Mouse (Mus musculus): ENCODE data around the gene Cep63.
A peak's percentile ranks its signal among the peaks of the same experiment; 100 is the strongest.

Cep63 gene

DNA sequence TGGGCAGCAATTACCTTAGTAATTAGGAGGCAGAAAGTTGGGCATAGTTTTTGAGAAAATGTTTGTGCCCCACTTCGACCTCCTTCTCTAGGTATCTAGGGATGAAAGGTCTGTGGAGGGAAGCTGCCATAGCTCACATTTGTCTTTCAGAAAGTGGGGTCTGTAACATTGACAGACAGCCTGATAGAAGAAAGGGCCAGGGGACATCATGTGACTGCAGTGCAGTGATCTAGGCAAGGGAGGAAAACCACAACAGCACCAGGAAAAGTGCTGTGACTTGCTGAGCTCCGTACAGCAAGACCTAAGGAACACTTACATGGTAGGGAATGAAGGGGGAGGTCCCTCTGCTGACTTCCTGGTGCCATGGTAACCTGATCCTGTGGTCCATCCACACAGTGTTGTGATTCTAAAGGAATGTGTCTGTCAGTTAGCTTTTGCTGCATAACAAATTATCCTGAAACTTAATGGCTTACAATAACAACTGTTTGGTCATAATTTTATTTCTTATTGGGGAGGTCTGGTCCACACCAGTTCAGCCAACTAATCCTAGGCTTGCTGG, 5.3 kb upstream of the Cep63 start:
- DNase-seq: no peak

GRCm38 (mm10) chr9:102629052-102629451, 2.7 kb upstream of the Cep63 start:
- DNase-seq: no peak

GRCm38 (mm10) chr9:102627442-102627841, 1.1 kb upstream of the Cep63 start:
- no peak for DNase-seq

DNA sequence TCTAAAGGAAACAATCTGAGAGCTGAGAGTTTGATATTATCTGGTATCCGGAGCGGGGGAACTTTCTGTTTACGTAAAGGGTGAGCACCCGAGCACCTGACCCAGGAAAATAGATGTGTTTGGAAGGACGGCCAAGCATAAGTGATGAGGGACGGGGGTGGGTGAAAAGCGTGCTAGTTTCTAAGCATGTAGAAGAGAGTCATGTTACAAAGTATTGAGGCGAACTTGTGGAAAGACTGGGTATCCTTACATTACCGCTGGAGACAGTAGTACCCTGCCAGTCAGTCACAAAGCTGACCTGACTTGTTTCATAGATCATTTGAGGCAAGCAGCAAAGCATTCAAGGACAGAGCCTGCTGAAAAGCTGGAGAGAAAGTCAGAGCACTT, 498 bp upstream of the Cep63 start:
- DNase-seq: no peak

- DNase-seq: no peak
Observed at GRCm38 (mm10) chr9:102625401-102625982, 842 bp downstream of the Cep63 start.

- no peak for DNase-seq
Observed at GRCm38 (mm10) chr9:102623581-102623980, 2.8 kb downstream of the Cep63 start.

- DNase-seq: no peak
Observed at GRCm38 (mm10) chr9:102622876-102623275, 3.5 kb downstream of the Cep63 start.

GRCm38 (mm10) chr9:102622192-102622857, 4.0 kb downstream of the Cep63 start:
- DNase-seq: no peak

DNA sequence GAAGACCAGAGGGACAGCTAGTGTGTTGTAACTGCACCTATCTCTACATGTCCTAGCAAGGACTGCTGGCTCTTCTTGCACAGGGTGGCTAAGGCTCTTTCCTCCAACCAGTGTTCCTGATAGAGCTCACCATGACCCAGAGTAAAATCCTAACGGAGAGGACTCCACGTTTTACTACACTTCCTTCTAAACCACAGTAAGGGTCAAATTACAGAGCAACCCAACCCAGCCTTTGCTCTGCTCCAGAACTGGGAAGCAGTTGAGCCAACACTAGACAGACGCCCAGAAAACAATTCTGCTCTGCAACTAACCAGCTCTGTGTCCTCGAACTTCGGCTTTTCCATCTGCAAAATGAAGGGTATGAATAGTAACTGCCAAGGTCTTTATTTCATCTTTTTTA, 4.9 kb downstream of the Cep63 start:
- DNase-seq: no peak

GRCm38 (mm10) chr9:102616267-102616666, 10.1 kb downstream of the Cep63 start:
- no peak for DNase-seq

- no peak for DNase-seq
Observed at GRCm38 (mm10) chr9:102615071-102615470, 11.3 kb downstream of the Cep63 start.

- DNase-seq: no peak
Observed at GRCm38 (mm10) chr9:102609221-102609620, 17.1 kb downstream of the Cep63 start.

DNA sequence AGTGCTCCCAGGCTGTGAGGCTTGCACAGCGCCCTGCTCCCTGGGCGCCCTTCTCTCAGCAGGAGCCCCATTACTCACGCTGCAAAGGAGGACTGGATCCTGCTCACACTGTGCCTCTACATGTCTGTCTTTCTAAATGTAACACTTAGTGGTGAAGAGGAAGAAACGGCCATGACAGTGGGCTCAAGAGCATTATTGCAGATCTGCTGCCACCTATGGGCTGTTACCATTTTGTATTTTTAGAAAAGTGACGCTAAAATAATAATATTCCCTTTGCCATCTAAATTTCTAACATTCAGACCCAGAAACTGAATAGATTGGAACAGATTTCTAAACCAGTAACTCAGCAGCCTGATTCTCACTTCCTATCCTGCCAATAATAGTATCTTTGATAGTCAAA, 18.9 kb downstream of the Cep63 start:
- DNase-seq: no peak

DNA sequence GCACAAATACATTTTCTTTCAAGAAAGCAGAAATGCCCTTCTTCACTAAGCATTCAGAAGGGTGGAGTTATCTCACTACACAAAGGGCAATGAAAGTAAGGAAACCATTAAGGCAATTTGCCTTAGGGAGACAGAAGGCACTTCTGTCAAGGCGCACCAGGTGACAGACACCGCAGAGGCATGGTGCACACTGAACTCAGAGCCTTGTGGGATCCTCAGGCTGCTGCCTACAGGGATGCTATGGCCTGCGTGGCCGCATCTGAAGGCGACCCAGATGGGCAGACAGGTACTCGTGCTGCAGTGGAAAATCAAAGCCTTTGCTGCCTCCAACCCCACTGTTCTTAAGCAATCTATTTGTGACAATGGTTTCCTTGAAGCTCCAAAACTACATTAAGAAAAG, 21.2 kb downstream of the Cep63 start:
- no peak for DNase-seq

DNA sequence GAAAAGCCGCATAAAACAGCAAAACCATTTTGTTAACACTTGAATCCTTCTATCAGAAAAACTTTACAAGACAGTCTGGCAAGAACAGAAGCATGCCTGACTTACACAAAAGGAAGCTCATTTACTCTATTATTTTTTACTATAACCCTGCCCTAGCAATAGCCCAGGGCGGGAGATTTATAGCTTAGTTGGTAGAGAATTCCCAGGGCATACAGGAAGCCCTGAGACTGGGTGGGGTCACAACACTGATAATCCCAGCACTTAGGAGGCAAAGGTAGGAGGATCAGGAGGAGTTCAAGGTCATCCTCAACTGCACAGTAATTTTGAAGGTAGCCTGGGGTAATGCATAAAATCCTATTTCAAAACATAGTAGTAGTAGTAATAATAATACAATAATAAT, 24.7 kb downstream of the Cep63 start:
- no peak for DNase-seq

- DNase-seq: no peak
Observed at GRCm38 (mm10) chr9:102601187-102601586, 25.1 kb downstream of the Cep63 start.

GRCm38 (mm10) chr9:102595662-102596436, 30.5 kb downstream of the Cep63 start:
- DNase-seq: peak; percentile 31

GRCm38 (mm10) chr9:102594667-102595393, 31.5 kb downstream of the Cep63 start:
- peak; percentile 58 for DNase-seq

GRCm38 (mm10) chr9:102587347-102587746, 39.0 kb downstream of the Cep63 start:
- DNase-seq: no peak

DNA sequence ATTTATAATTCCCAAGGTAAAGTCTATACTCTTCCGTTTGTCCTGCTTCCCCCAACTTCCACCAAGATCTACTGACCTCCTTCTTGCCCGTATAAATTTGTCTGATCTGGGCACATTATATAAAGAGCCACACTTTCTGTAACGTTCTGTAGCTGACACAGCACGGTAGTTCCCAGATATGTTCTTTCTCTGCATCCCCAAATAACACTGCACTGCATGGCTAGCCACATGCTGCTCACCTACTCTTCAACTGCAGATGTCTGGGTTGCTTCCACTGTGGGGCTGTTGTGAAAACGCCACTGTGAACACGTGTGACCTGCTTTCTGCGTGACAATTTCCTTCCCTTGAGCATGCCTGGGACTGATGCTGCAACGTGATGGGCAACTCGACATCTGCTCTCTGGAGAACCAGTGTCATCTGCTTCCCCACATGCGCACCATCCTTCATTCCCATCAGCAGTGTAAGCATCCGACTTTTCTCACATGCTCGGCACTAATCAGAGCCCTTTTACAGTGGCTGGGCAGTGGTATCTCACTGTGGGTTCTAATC, 44.3 kb downstream of the Cep63 start:
- peak; percentile 18 for DNase-seq

GRCm38 (mm10) chr9:102577480-102577879, 48.9 kb downstream of the Cep63 start:
- no peak for DNase-seq

GRCm38 (mm10) chr9:102572888-102573287, 53.4 kb downstream of the Cep63 start:
- DNase-seq: no peak

DNA sequence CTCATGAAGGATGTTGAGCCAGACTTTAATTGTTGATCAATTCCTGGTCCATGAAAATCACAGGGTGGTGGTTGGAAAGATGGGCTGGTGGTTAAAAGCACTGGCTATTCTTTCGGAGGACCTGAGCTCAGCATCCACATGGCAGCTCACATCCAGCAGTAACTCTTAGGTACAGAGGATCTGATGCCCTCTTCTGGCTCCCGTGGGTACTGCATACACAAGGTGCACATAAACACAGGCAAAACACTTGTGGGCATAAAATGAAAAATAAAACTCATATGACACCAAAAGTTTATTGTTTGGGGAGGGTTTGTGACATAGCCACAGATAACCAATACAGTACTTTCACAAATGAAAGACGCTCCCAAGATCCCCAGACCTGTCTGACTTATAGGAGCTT, 67.9 kb downstream of the Cep63 start:
- no peak for DNase-seq

Measured in right cerebral cortex, adult 18-20 months (tissue).